Mouse (Mus musculus): ENCODE measurements at regions not wholly inside any gene's neighbourhood (a gene's known extent, or its start where the extent isn't known, plus 50 kb on each side); places are given as distances from the start of the nearest gene placed in this dataset.
A peak's percentile ranks its signal among the peaks of the same experiment; 100 is the strongest.

- no peak for DNase-seq (ENCODE audit: extremely low read depth, low read depth)
Measured at GRCm38 (mm10) chr13:111939534-111940115, 130.8 kb upstream of the Map3k1 start.

- no peak for DNase-seq (ENCODE audit: extremely low read depth, low read depth)
Measured at GRCm38 (mm10) chr13:111940275-111940674, 131.5 kb upstream of the Map3k1 start.

GRCm38 (mm10) chr13:111940796-111941513 is 132.2 kb upstream of the Map3k1 start:
- DNase-seq (ENCODE audit: extremely low read depth, low read depth): peak; percentile 95

GRCm38 (mm10) chr13:111941946-111942345 is 133.2 kb upstream of the Map3k1 start:
- peak; percentile 27 for DNase-seq (ENCODE audit: extremely low read depth, low read depth)

GRCm38 (mm10) chr13:111943392-111944088 is 134.7 kb upstream of the Map3k1 start:
- DNase-seq (ENCODE audit: extremely low read depth, low read depth): no peak

GRCm38 (mm10) chr13:111944089-111944406 is 135.3 kb upstream of the Map3k1 start:
- no peak for DNase-seq (ENCODE audit: extremely low read depth, low read depth)

- DNase-seq (ENCODE audit: extremely low read depth, low read depth): no peak
Measured at GRCm38 (mm10) chr13:111946271-111946670, 137.5 kb upstream of the Map3k1 start.

GRCm38 (mm10) chr13:111946811-111947210 is 138.0 kb upstream of the Map3k1 start:
- DNase-seq (ENCODE audit: extremely low read depth, low read depth): no peak

- no peak for DNase-seq (ENCODE audit: extremely low read depth, low read depth)
Measured at GRCm38 (mm10) chr13:111948395-111948794, 139.6 kb upstream of the Map3k1 start.

GRCm38 (mm10) chr13:111950042-111950441 is 141.2 kb upstream of the Map3k1 start:
- no peak for DNase-seq (ENCODE audit: extremely low read depth, low read depth)

GRCm38 (mm10) chr13:111953860-111954519 is 145.2 kb upstream of the Map3k1 start:
- no peak for DNase-seq (ENCODE audit: extremely low read depth, low read depth)

- DNase-seq (ENCODE audit: extremely low read depth, low read depth): no peak
Measured at GRCm38 (mm10) chr13:111954520-111954884, 145.7 kb upstream of the Map3k1 start.

- no peak for DNase-seq (ENCODE audit: extremely low read depth, low read depth)
Measured at GRCm38 (mm10) chr13:111957118-111957517, 148.3 kb upstream of the Map3k1 start.

- no peak for DNase-seq (ENCODE audit: extremely low read depth, low read depth)
Measured at GRCm38 (mm10) chr13:111957674-111958273, 149.0 kb upstream of the Map3k1 start.

- no peak for DNase-seq (ENCODE audit: extremely low read depth, low read depth)
Measured at GRCm38 (mm10) chr13:111958421-111958820, 149.6 kb upstream of the Map3k1 start.

GRCm38 (mm10) chr13:111960036-111960435 is 151.2 kb upstream of the Map3k1 start:
- DNase-seq (ENCODE audit: extremely low read depth, low read depth): no peak

GRCm38 (mm10) chr13:111961423-111961822 is 152.6 kb upstream of the Map3k1 start:
- no peak for DNase-seq (ENCODE audit: extremely low read depth, low read depth)

GRCm38 (mm10) chr13:111962155-111962554 is 153.4 kb upstream of the Map3k1 start:
- no peak for DNase-seq (ENCODE audit: extremely low read depth, low read depth)

- DNase-seq (ENCODE audit: extremely low read depth, low read depth): no peak
Measured at GRCm38 (mm10) chr13:111966113-111966512, 157.3 kb upstream of the Map3k1 start.

- no peak for DNase-seq (ENCODE audit: extremely low read depth, low read depth)
Measured at GRCm38 (mm10) chr13:111966627-111967026, 157.8 kb upstream of the Map3k1 start.

GRCm38 (mm10) chr13:111968197-111968596 is 159.4 kb upstream of the Map3k1 start:
- no peak for DNase-seq (ENCODE audit: extremely low read depth, low read depth)

- no peak for DNase-seq (ENCODE audit: extremely low read depth, low read depth)
Measured at GRCm38 (mm10) chr13:111974282-111974681, 165.5 kb upstream of the Map3k1 start.
